Mouse (Mus musculus) liver, adult 2 months (tissue): ENCODE measurements around the gene Notch2. TPM values are rescaled to one million over a fixed set of nuclear protein-coding genes. Genes with fewer than 3 reads are reported as not detected.

Experiments
- DNase-seq: peaks from one replicate; pipeline ENCODE4 v3.0.0-alpha.2; 2011; ENCODE audit warnings: low read depth, low spot score; ENCODE audit errors: extremely low read depth
- H3K27ac ChIP-seq: fragments of 200-500 bp; replicated peaks from 2 replicates; pipeline ENCODE4 v1.5.1; 2012; ENCODE audit warnings: low read depth, mild to moderate bottlenecking, control low read depth, inconsistent platforms, low read length; ENCODE audit not compliant: insufficient read depth
- H3K27me3 ChIP-seq: fragments of 200-500 bp; 2 replicates; pipeline ENCODE4 v1.6.1; 2012; ENCODE audit warnings: mild to moderate bottlenecking, moderate library complexity, low read length, inconsistent platforms; ENCODE audit not compliant: control insufficient read depth, insufficient read depth
- H3K36me3 ChIP-seq: fragments of 200-500 bp; 2 replicates; pipeline ENCODE4 v1.6.1; 2012; ENCODE audit warnings: low read length, inconsistent platforms; ENCODE audit not compliant: control insufficient read depth, insufficient read depth
- H3K4me1 ChIP-seq: fragments of 200-500 bp; 2 replicates; pipeline ENCODE4 v1.6.1; 2011; ENCODE audit warnings: low read length; ENCODE audit not compliant: control insufficient read depth, insufficient read depth
- H3K4me3 ChIP-seq: fragments of 200-500 bp; 2 replicates; pipeline ENCODE4 v1.5.1; 2011; ENCODE audit warnings: low read depth, mild to moderate bottlenecking, control low read depth, low read length, moderate library complexity; ENCODE audit not compliant: insufficient read depth
- H3K79me2 ChIP-seq: fragments of 200-500 bp; 2 replicates; pipeline ENCODE4 v1.6.1; 2012; ENCODE audit warnings: inconsistent platforms, mild to moderate bottlenecking, low read length, moderate library complexity; ENCODE audit not compliant: control insufficient read depth, insufficient read depth
- H3K9ac ChIP-seq: fragments of 200-500 bp; 2 replicates; pipeline ENCODE4 v1.6.1; 2012; ENCODE audit warnings: low read depth, mild to moderate bottlenecking, control low read depth, inconsistent platforms, low read length
- CTCF ChIP-seq: fragments of 200-500 bp; IDR thresholded peaks from 2 replicates; pipeline ENCODE4 v1.5.1; 2011; ENCODE audit warnings: low read depth, low read length, control low read depth
- POLR2A ChIP-seq: fragments of 200-500 bp; IDR thresholded peaks from 2 replicates; pipeline ENCODE4 v1.6.1; 2011; ENCODE audit warnings: low read length, control low read depth; ENCODE audit not compliant: insufficient read depth; ENCODE audit errors: extremely low read depth
- WGBS: fragments of 180-500 bp; shearing (Covaris S2); methylation state at CpG from one replicate; pipeline ENCODE4 v1.1.7; 2018; 5-methylcytosine and 5-hydroxymethylcytosine counted together
- polyA plus RNA-seq: library from polyadenylated mRNA; depleted of rRNA; stranded (reverse); fragments of >200 nt; gene quantifications from 2 replicates; pipeline ENCODE4 v1.2.3, GENCODE M21; 2012; rRNA removed
- total RNA-seq: library from RNA; depleted of rRNA; stranded (reverse); fragments of >200 nt; gene quantifications from 2 replicates; pipeline ENCODE4 v1.2.3, GENCODE M21; 2014; rRNA removed

Gene Notch2
- total and polyA plus RNA-seq, 2 experiments, result 12.5 to 16.0 TPM

GRCm38 (mm10) chr3:98187777-98188176 lies 174.4 kb downstream of the Notch2 start:
- Histone ChIP-seq H3K36me3 (no peaks in the 10 kb centered on the region), H3K27me3 (no peaks in the 10 kb centered on the region), H3K79me2 (no peaks in the 10 kb centered on the region), H3K27ac (no peak overlapping the region), H3K4me1 (no peaks in the 10 kb centered on the region), H3K9ac (no peak overlapping the region), H3K4me3 (no peak overlapping the region)
- DNase-seq, result no peak
- 63% methylated on average over 3 of the region's 3 CpGs for WGBS
- TF ChIP-seq POLR2A (no peak), CTCF (no peak)

- Histone ChIP-seq H3K79me2 (no peaks in the 10 kb centered on the region), H3K27ac (no peak overlapping the region), H3K9ac (no peak overlapping the region), H3K4me1 (no peaks in the 10 kb centered on the region), H3K4me3 (no peak overlapping the region), H3K27me3 (no peaks in the 10 kb centered on the region), H3K36me3 (no peaks in the 10 kb centered on the region)
- WGBS, result 15% methylated on average over 9 of the region's 9 CpGs
- DNase-seq, result peak; percentile 27
- TF ChIP-seq POLR2A, result no peak
- no peak for TF ChIP-seq CTCF
Measured at GRCm38 (mm10) chr3:98197711-98198532, 184.6 kb downstream of the Notch2 start.

GRCm38 (mm10) chr3:98199747-98200146 lies 186.4 kb downstream of the Notch2 start:
- H3K4me1 ChIP-seq, result no peaks in the 10 kb centered on the region
- H3K79me2 ChIP-seq, result no peaks in the 10 kb centered on the region
- WGBS, result 83% methylated on average over 5 of the region's 5 CpGs
- no peak for DNase-seq
- no peak overlapping the region for H3K9ac ChIP-seq
- no peaks in the 10 kb centered on the region for H3K36me3 ChIP-seq
- no peak overlapping the region for H3K27ac ChIP-seq
- no peak overlapping the region for H3K4me3 ChIP-seq
- H3K27me3 ChIP-seq, result no peaks in the 10 kb centered on the region
- TF ChIP-seq POLR2A (no peak), CTCF (no peak)

Other genes with a start within 250 kb of the Notch2 start
- 48.0 and 50.1 TPM in 2 replicates for gene Pde4dip, start 124.8 kb upstream of the Notch2 start, total RNA-seq
- 24.0 and 26.4 TPM in 2 replicates for gene Pde4dip, start 124.8 kb upstream of the Notch2 start, polyA plus RNA-seq
- 35.3 and 36.2 TPM in 2 replicates for gene Sec22b, start 112.3 kb upstream of the Notch2 start, total RNA-seq
- 24.6 and 26.3 TPM in 2 replicates for gene Sec22b, start 112.3 kb upstream of the Notch2 start, polyA plus RNA-seq
- gene Adam30, start 147.1 kb downstream of the Notch2 start, total RNA-seq, result not detected in 2 replicates
- gene Adam30, start 147.1 kb downstream of the Notch2 start, polyA plus RNA-seq, result not detected in 2 replicates
- gene Reg4, start 208.6 kb downstream of the Notch2 start, total RNA-seq, result 0.37 TPM in 1 of 2 replicates, not detected in the other
- not detected in 2 replicates for gene Reg4, start 208.6 kb downstream of the Notch2 start, polyA plus RNA-seq